Mouse (Mus musculus): ENCODE data around the gene Afap1.

- TF ChIP-seq POLR2A (IDR thresholded peaks at IDR 0.05; ENCODE audit: low read depth, low read length) (no peak), CTCF (conservative IDR thresholded peaks at IDR 0.05; ENCODE audit: insufficient read depth, insufficient read length, low read depth, low read length) (no peak)
Measured at GRCm38 (mm10) chr5:35921595-35922254, 28.6 kb downstream of the Afap1 start.

Measured in kidney, adult 2 months (tissue).